Mouse (Mus musculus) ES-Bruce4 (cell line): ENCODE measurements around the gene Cfdp1. TPM values are rescaled to one million over a fixed set of nuclear protein-coding genes. Genes with fewer than 3 reads are reported as not detected.

ENCODE experiments used
- H3K27ac ChIP-seq: 2 replicates; pipeline ENCODE4 v1.5.1; 2012; ENCODE audit warnings: low read length, inconsistent platforms; ENCODE audit not compliant: insufficient read depth
- H3K27me3 ChIP-seq: 2 replicates; pipeline ENCODE4 v1.6.1; 2012; ENCODE audit warnings: mild to moderate bottlenecking, low read length, inconsistent platforms; ENCODE audit not compliant: control insufficient read depth, poor library complexity, insufficient read depth, severe bottlenecking
- H3K36me3 ChIP-seq: 2 replicates; pipeline ENCODE4 v1.6.1; 2012; ENCODE audit warnings: inconsistent platforms, mild to moderate bottlenecking, low read length, moderate library complexity; ENCODE audit not compliant: control insufficient read depth, poor library complexity, insufficient read depth, severe bottlenecking
- H3K4me1 ChIP-seq: one replicate; pipeline ENCODE4 v1.8.1; 2011; ENCODE audit warnings: low read length; ENCODE audit not compliant: control insufficient read depth, insufficient read depth
- H3K4me3 ChIP-seq: 2 replicates; pipeline ENCODE4 v1.5.1; 2011; ENCODE audit warnings: low read depth, mild to moderate bottlenecking, low read length
- H3K9ac ChIP-seq: 2 replicates; pipeline ENCODE4 v1.6.1; 2012; ENCODE audit warnings: low read depth, mild to moderate bottlenecking, inconsistent platforms; ENCODE audit not compliant: poor library complexity, severe bottlenecking
- H3K9me3 ChIP-seq: replicated peaks from 2 replicates; pipeline ENCODE4 v1.6.1; 2012; ENCODE audit warnings: mild to moderate bottlenecking, low read length, inconsistent platforms; ENCODE audit not compliant: control insufficient read depth, poor library complexity, insufficient read depth, severe bottlenecking
- CTCF ChIP-seq: IDR thresholded peaks from one replicate; pipeline ENCODE4 v1.8.1; 2011; ENCODE audit warnings: low read depth, low read length
- EP300 ChIP-seq: IDR thresholded peaks from 2 replicates; pipeline ENCODE4 v1.6.1; 2011; ENCODE audit warnings: low read depth, low read length; ENCODE audit not compliant: insufficient read depth
- POLR2A ChIP-seq: IDR thresholded peaks from one replicate; pipeline ENCODE4 v1.8.1; 2011; ENCODE audit warnings: low read length; ENCODE audit not compliant: insufficient read depth
- polyA plus RNA-seq: library from polyadenylated mRNA; stranded (reverse); fragments of >200 nt; gene quantifications from 2 replicates; pipeline ENCODE4 v1.2.4, GENCODE M21; 2011; ENCODE audit warnings: low read depth; ENCODE audit not compliant: missing spikeins, insufficient read depth, insufficient read length

Cfdp1 gene
- polyA plus RNA-seq, 1 experiment, result 265 TPM

- Histone ChIP-seq H3K4me3 (no peak overlapping the region), H3K9me3 (no peaks in the 10 kb centered on the region), H3K27ac (no peak overlapping the region), H3K4me1 (peaks cover 9% of the 10 kb centered on the region), H3K9ac (no peak overlapping the region), H3K36me3 (no peaks in the 10 kb centered on the region), H3K27me3 (no peaks in the 10 kb centered on the region)
- no peak for TF ChIP-seq POLR2A
- TF ChIP-seq EP300, result no peak
- no peak for TF ChIP-seq CTCF
Observed at GRCm38 (mm10) chr8:111741556-111741955, 112.5 kb downstream of the Cfdp1 start.

DNA sequence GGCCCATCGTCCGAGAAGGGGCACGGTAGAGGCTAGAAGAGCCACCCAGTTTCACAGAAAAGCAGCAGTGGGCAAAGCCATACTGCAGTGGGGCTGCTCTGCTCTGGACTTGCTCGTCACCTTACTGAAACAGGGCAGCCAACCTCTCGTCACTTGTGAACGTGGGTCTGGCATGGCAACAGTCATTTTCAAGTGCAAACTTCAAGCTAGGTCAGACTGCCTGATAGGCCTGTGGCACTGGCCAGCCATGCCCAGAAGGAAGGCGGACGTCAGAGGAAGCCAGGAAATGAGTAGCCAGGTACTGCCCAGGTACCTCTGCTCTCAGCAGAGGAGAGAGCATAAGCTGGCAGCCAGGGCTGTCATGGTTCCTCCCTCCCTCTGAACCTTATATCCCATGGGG, 113.1 kb downstream of the Cfdp1 start:
- H3K27ac ChIP-seq, result no peak overlapping the region

DNA sequence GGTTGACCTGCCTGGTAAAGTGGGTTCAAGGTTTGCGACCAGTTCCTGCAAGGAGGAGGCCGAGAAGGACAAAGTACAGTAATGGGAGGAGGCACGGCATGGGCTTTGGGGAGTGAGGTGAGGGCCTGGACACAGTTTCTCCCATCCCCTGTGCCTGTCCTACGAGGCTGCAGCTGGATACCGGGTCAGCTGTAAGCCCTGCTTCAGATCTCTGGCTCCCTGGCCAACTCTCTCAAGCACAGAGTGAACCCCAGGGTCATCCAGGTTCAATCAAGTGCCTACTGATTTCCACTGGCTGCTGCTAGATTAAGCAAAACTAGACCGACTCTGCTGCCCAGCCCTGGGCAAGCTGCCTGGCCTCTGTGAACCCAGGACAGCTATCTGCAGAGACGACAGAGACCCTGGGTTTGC, 113.8 kb downstream of the Cfdp1 start:
- peaks cover 9% of the 10 kb centered on the region for H3K4me1 ChIP-seq
- H3K27me3 ChIP-seq, result no peaks in the 10 kb centered on the region
- H3K9me3 ChIP-seq, result no peaks in the 10 kb centered on the region
- H3K4me3 ChIP-seq, result no peak overlapping the region
- no peak overlapping the region for H3K27ac ChIP-seq
- H3K36me3 ChIP-seq, result no peaks in the 10 kb centered on the region
- TF ChIP-seq POLR2A (no peak), CTCF (no peak), EP300 (no peak)
- H3K9ac ChIP-seq, result no peak overlapping the region

More for the DNA sequence above, 113.1 kb downstream of the Cfdp1 start:
- Histone ChIP-seq H3K4me3 (no peak overlapping the region), H3K9ac (no peak overlapping the region), H3K27me3 (no peaks in the 10 kb centered on the region), H3K36me3 (no peaks in the 10 kb centered on the region), H3K4me1 (peaks cover 9% of the 10 kb centered on the region), H3K9me3 (no peaks in the 10 kb centered on the region)
- TF ChIP-seq CTCF, result no peak
- TF ChIP-seq EP300, result no peak
- no peak for TF ChIP-seq POLR2A

DNA sequence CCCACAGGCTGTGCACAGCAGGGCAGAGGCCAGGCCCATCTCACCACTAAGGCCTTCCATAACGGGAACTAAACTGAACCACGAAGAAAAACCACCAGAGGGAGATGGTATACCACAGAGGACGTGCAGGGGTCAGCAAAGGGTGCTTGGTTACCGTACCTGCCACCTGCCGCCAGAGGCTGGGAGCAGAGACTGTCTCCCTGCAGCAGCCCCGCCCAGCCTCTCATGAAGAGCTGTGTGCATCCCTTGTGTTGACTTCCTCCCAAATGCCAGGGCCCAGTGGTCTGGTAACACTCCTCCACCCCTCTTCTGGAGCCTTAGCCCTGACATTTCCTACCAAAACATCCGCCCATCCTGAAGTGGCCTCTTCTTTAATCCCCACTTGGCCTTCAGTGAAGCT, 114.5 kb downstream of the Cfdp1 start:
- no peak overlapping the region for H3K4me3 ChIP-seq
- H3K4me1 ChIP-seq, result peaks cover 9% of the 10 kb centered on the region
- H3K27ac ChIP-seq, result no peak overlapping the region
- TF ChIP-seq CTCF, result peak; percentile 42
- no peak for TF ChIP-seq POLR2A
- TF ChIP-seq EP300, result 0 out of 2 replicates have a peak, but pooled peaks have one; percentile 21
- H3K27me3 ChIP-seq, result no peaks in the 10 kb centered on the region
- no peaks in the 10 kb centered on the region for H3K36me3 ChIP-seq
- no peaks in the 10 kb centered on the region for H3K9me3 ChIP-seq
- H3K9ac ChIP-seq, result no peak overlapping the region

DNA sequence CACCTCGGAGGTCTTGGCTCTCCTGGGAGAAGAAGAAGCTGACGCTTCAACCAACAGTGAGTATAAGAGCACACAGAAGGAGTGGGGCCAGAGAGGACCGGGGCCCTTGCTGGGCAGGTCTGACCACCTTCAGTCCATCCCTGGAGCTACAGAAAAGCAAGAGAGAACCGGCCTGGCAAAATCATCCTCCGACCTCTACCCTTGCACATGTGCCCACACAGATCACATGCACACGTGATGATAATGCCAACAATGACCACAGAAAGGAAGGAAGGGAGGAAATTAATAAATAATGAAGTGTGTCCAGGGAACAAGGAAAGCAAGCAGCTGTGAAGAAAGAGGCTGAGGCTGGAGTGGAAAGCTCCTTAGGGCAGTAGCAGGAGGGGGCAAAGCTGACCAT, 115.2 kb downstream of the Cfdp1 start:
- no peaks in the 10 kb centered on the region for H3K9me3 ChIP-seq
- H3K4me1 ChIP-seq, result peaks cover 13% of the 10 kb centered on the region
- H3K27ac ChIP-seq, result no peak overlapping the region
- H3K9ac ChIP-seq, result no peak overlapping the region
- no peak overlapping the region for H3K4me3 ChIP-seq
- no peak for TF ChIP-seq EP300
- no peak for TF ChIP-seq CTCF
- TF ChIP-seq POLR2A, result no peak
- H3K27me3 ChIP-seq, result no peaks in the 10 kb centered on the region
- no peaks in the 10 kb centered on the region for H3K36me3 ChIP-seq

- TF ChIP-seq EP300 (no peak), POLR2A (no peak)
- H3K4me1 ChIP-seq, result peaks cover 21% of the 10 kb centered on the region
- H3K27ac ChIP-seq, result no peak overlapping the region
- no peaks in the 10 kb centered on the region for H3K27me3 ChIP-seq
- H3K36me3 ChIP-seq, result no peaks in the 10 kb centered on the region
- no peak overlapping the region for H3K4me3 ChIP-seq
- H3K9me3 ChIP-seq, result no peaks in the 10 kb centered on the region
- no peak overlapping the region for H3K9ac ChIP-seq
Observed at GRCm38 (mm10) chr8:111736321-111736720, 117.8 kb downstream of the Cfdp1 start.

DNA sequence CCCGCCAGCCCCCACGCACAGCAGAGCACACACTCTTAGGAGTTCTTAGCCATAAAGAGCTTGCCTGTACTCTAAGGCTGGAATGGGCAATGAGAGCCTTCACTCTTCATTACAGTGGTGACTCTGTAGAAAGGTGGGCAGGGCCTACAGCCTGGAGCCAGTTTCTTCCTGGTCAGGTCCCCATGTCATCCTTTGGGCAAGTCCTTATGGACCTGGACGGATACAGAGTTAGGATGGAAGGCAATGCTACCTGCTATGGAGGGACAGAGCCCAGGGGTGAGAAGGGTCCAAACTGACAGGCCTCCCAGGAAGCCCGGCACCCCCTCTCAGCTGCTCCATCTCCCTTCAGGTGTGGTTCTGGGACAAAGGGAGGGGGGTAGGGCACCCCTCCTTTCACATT, 118.3 kb downstream of the Cfdp1 start:
- Histone ChIP-seq H3K4me3 (no peak overlapping the region), H3K9me3 (no peaks in the 10 kb centered on the region), H3K4me1 (peaks cover 21% of the 10 kb centered on the region), H3K9ac (no peak overlapping the region), H3K27me3 (no peaks in the 10 kb centered on the region), H3K36me3 (no peaks in the 10 kb centered on the region), H3K27ac (no peak overlapping the region)
- TF ChIP-seq EP300 (no peak), POLR2A (no peak), CTCF (no peak)
